In the genomic region with DNA sequence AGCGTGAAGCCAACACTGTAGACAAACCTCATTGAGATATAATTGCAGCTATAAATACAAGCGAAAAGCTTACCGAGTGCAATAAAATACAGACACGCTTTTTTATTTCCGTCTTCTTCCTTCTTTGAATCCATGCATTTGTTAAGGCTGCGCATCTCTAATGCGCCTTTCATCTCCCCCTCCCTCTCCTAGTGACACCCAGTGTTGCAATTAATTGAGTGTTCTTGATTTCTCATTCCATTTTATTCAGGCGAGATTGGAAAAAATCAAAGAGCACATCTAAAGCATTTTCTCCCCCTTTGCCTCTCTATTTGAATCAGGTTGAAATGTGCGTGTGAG, we compare ENCODE assay signal across 8 mouse cellular contexts.
DNase-seq lines count a peak whose midpoint lies in the region; ATAC-seq and TF ChIP-seq lines count a peak whose summit lies in the region.
"Had no signal": no experiment of that assay in that cellular context is flagged by ENCODE, and none has a peak within 500 bp of the region (broad histone marks: within the 10 kb centered on the region; RNA-seq: fewer than 3 reads in every experiment).

No protein-coding gene starts in this region.

- H3K4me1 ChIP-seq in liver, embryonic 12.5 days = no peaks in the 10 kb centered on the region
- no peaks in the 10 kb centered on the region for H3K4me1 ChIP-seq in liver, postnatal 0 days (ENCODE audit: insufficient read depth)
- H3K4me1 ChIP-seq in forebrain, embryonic 12.5 days = peaks cover 47% of the 10 kb centered on the region
- 0 out of 2 replicates have a peak, but pooled peaks cover 4% of the 10 kb centered on the region for H3K4me1 ChIP-seq in intestine, embryonic 16.5 days (ENCODE audit: control insufficient read depth, insufficient read depth, low read length)
- peaks cover 39% of the 10 kb centered on the region for H3K4me1 ChIP-seq in neural tube, embryonic 15.5 days

- no peak for DNase-seq in liver, postnatal 0 days
- DNase-seq in adrenal gland, postnatal 25 days = no peak
- DNase-seq in right cerebral cortex, postnatal 36 days (ENCODE audit: low spot score in 2 of 2) = no peak
- DNase-seq: gastrocnemius, postnatal 36 days had no signal

- no peak overlapping the region for H3K27ac ChIP-seq in liver, embryonic 12.5 days
- no peak overlapping the region for H3K27ac ChIP-seq in liver, postnatal 0 days (ENCODE audit: low read depth)
- H3K27ac ChIP-seq in forebrain, embryonic 12.5 days = peak overlapping the region; percentile 89
- no peak overlapping the region for H3K27ac ChIP-seq in intestine, embryonic 16.5 days (ENCODE audit: low read length)
- H3K27ac ChIP-seq in neural tube, embryonic 15.5 days (replicated peaks) = peak overlapping the region; percentile 77

- H3K9me3 ChIP-seq in liver, embryonic 12.5 days (replicated peaks) = no peaks in the 10 kb centered on the region
- H3K9me3 ChIP-seq in liver, postnatal 0 days (ENCODE audit: low read length) = no peaks in the 10 kb centered on the region
- H3K9me3 ChIP-seq in forebrain, embryonic 12.5 days = no peaks in the 10 kb centered on the region
- no peaks in the 10 kb centered on the region for H3K9me3 ChIP-seq in intestine, embryonic 16.5 days (ENCODE audit: control insufficient read depth, low read length)
- no peaks in the 10 kb centered on the region for H3K9me3 ChIP-seq in neural tube, embryonic 15.5 days (replicated peaks)

- peaks cover 44% of the 10 kb centered on the region for H3K27me3 ChIP-seq in liver, embryonic 12.5 days (replicated peaks)
- peaks cover 5% of the 10 kb centered on the region; the same call in 1 of the 2 replicates for H3K27me3 ChIP-seq in liver, postnatal 0 days (ENCODE audit: insufficient read depth, low read length)
- peaks cover 34% of the 10 kb centered on the region for H3K27me3 ChIP-seq in forebrain, embryonic 12.5 days
- peaks cover 8% of the 10 kb centered on the region; the same call in 1 of the 2 replicates for H3K27me3 ChIP-seq in intestine, embryonic 16.5 days (replicated peaks; ENCODE audit: control insufficient read depth, insufficient read depth, low read length)
- H3K27me3 ChIP-seq in neural tube, embryonic 15.5 days (replicated peaks) = peaks cover 19% of the 10 kb centered on the region

- ATAC-seq in liver, embryonic 12.5 days = no peak
- no peak for ATAC-seq in liver, postnatal 0 days
- no peak for ATAC-seq in forebrain, embryonic 12.5 days (ENCODE audit: low FRiP score)
- ATAC-seq in intestine, embryonic 16.5 days = no peak
- no peak for ATAC-seq in neural tube, embryonic 15.5 days (ENCODE audit: low FRiP score)

- H3K9ac ChIP-seq in liver, embryonic 12.5 days = no peak overlapping the region
- no peak overlapping the region for H3K9ac ChIP-seq in liver, postnatal 0 days (replicated peaks)
- H3K9ac ChIP-seq in forebrain, embryonic 12.5 days = no peak overlapping the region
- no peak overlapping the region for H3K9ac ChIP-seq in intestine, embryonic 16.5 days (ENCODE audit: low read depth, low read length)
- peak overlapping the region; percentile 24; the same call in 1 of the 2 replicates for H3K9ac ChIP-seq in neural tube, embryonic 15.5 days (replicated peaks)

- H3K4me2 ChIP-seq in liver, embryonic 12.5 days = peak overlapping the region; percentile 28; the same call in 1 of the 2 replicates
- H3K4me2 ChIP-seq in liver, postnatal 0 days (ENCODE audit: low read depth, low read length) = no peak overlapping the region
- peak overlapping the region; percentile 46 for H3K4me2 ChIP-seq in forebrain, embryonic 12.5 days
- peak overlapping the region; percentile 50 for H3K4me2 ChIP-seq in intestine, embryonic 16.5 days (ENCODE audit: low read depth, low read length)
- peak overlapping the region; percentile 55 for H3K4me2 ChIP-seq in neural tube, embryonic 15.5 days

- no peak overlapping the region for H3K4me3 ChIP-seq in liver, embryonic 12.5 days
- no peak overlapping the region for H3K4me3 ChIP-seq in liver, postnatal 0 days (ENCODE audit: low read depth, low read length)
- peak overlapping the region; percentile 10 for H3K4me3 ChIP-seq in forebrain, embryonic 12.5 days (replicated peaks)
- H3K4me3 ChIP-seq in intestine, embryonic 16.5 days (ENCODE audit: low read length) = peak overlapping the region; percentile 4
- peak overlapping the region; percentile 22; the same call in 1 of the 2 replicates for H3K4me3 ChIP-seq in neural tube, embryonic 15.5 days (replicated peaks)

- TF ChIP-seq CTCF in liver, postnatal 0 days (IDR thresholded peaks at IDR 0.05; ENCODE audit: low read depth) = no peak

- WGBS in liver, embryonic 12.5 days (ENCODE audit: insufficient replicate concordance) = 7% methylated on average over 9 of the region's 9 CpGs
- WGBS in liver, postnatal 0 days (ENCODE audit: insufficient replicate concordance) = 8% methylated on average over 9 of the region's 9 CpGs
- WGBS in forebrain, embryonic 12.5 days = under 1% methylated on average over 9 of the region's 9 CpGs
- WGBS in intestine, embryonic 16.5 days = 2% methylated on average over 9 of the region's 9 CpGs
- 1% methylated on average over 9 of the region's 9 CpGs for WGBS in neural tube, embryonic 15.5 days

- no peak for TF ChIP-seq EP300 in liver, postnatal 0 days (IDR thresholded peaks at IDR 0.05; ENCODE audit: low read depth)

- H3K36me3 ChIP-seq in liver, embryonic 12.5 days = no peaks in the 10 kb centered on the region
- H3K36me3 ChIP-seq in liver, postnatal 0 days (replicated peaks; ENCODE audit: insufficient read depth, low read length) = no peaks in the 10 kb centered on the region
- no peaks in the 10 kb centered on the region for H3K36me3 ChIP-seq in forebrain, embryonic 12.5 days (replicated peaks)
- H3K36me3 ChIP-seq in intestine, embryonic 16.5 days (ENCODE audit: control insufficient read depth, insufficient read depth, low read length) = no peaks in the 10 kb centered on the region
- H3K36me3 ChIP-seq in neural tube, embryonic 15.5 days = no peaks in the 10 kb centered on the region

Comparison
In these comparisons a context has a peak if more than half of its experiments do, and no peak if none do; other contexts are left out.
1. H3K27ac ChIP-seq: peak in forebrain, embryonic 12.5 days (single experiment) and neural tube, embryonic 15.5 days (single experiment); none in liver, embryonic 12.5 days (single experiment), liver, postnatal 0 days (single experiment) and intestine, embryonic 16.5 days (single experiment).
2. H3K4me3 ChIP-seq: peak in forebrain, embryonic 12.5 days (single experiment), intestine, embryonic 16.5 days (single experiment) and neural tube, embryonic 15.5 days (single experiment); none in liver, embryonic 12.5 days (single experiment) and liver, postnatal 0 days (single experiment).